Mouse (Mus musculus): ENCODE measurements around the gene Clspn. TPM values are rescaled to one million over a fixed set of nuclear protein-coding genes. Genes with fewer than 3 reads are reported as not detected.

Gene Clspn
- 3.4 and 3.9 TPM in 2 replicates for polyA plus RNA-seq (2015; fragmentation: Nextera tagmentation; extraction: Ambion mirVana)

DNA sequence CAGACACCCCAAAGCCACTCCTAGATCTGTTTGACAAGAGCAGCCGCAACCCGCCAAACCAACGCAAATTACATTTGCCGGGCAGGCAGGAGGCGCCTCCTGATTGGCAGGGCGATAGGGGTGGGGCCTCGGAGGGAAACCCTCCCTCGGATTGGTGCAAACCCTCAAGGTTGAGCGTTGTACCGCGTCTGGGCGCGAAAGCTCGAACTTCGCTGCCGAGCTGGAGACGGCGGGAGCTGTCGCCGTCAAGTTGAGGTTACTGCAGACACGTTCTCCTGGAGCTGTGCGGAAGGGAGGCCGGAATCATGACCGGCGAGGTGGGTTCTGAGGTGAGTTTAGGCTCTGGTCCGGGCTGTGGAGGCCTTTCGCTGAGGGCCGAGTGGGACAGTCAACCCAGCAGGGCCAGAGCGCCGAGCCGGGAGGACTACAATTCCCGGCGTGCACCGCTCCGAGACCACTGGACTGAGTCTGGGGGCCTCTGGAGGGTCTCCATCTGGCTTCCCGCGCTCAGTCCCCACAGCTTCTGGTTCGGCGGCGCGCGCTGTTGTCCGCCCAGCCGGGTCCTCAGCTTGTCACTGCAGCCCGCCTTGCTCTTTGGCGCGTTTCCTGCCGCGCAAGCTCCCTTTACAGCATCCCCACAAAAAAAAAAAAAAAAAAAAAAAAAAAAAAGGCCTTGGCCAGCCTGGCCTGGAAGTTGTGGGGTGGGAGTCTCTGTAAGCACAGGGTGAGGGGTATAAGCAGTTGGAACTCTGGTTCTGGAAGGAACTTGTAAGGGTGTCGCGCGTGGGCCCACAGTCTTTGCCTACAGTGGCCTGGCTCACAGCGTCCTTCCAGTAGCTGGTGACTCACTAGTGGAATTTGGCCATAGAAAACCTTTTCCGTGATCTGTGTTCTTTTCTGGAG is at the start of gene Clspn:
Gene Clspn, plus strand, starts transcription at position 127 of the 903 bp plus-strand sequence.
- Histone ChIP-seq H3K4me2 (ENCODE audit: low read length) (peak within 1 kb of the TSS; percentile 90), H3K9me3 (replicated peaks; ENCODE audit: control insufficient read depth, low read length, poor library complexity, severe bottlenecking) (no peaks in the 10 kb centered on the region), H3K4me3 (ENCODE audit: low read depth, low read length) (peak within 1 kb of the TSS; percentile 76), H3K36me3 (ENCODE audit: control insufficient read depth, insufficient read depth, low read length) (no peaks in the 10 kb centered on the region), H3K27me3 (ENCODE audit: control insufficient read depth, insufficient read depth, low read depth, low read length) (no peaks in the 10 kb centered on the region), H3K27ac (ENCODE audit: low read length) (no peak within 1 kb of the TSS), H3K9ac (ENCODE audit: low read depth, low read length) (peak within 1 kb of the TSS; percentile 32), H3K4me1 (ENCODE audit: control insufficient read depth, insufficient read depth, low read length) (peaks cover 7% of the 10 kb centered on the region)
- ATAC-seq: peak; percentile 96
- under 1% methylated on average over 54 of the region's 54 CpGs for WGBS

DNA sequence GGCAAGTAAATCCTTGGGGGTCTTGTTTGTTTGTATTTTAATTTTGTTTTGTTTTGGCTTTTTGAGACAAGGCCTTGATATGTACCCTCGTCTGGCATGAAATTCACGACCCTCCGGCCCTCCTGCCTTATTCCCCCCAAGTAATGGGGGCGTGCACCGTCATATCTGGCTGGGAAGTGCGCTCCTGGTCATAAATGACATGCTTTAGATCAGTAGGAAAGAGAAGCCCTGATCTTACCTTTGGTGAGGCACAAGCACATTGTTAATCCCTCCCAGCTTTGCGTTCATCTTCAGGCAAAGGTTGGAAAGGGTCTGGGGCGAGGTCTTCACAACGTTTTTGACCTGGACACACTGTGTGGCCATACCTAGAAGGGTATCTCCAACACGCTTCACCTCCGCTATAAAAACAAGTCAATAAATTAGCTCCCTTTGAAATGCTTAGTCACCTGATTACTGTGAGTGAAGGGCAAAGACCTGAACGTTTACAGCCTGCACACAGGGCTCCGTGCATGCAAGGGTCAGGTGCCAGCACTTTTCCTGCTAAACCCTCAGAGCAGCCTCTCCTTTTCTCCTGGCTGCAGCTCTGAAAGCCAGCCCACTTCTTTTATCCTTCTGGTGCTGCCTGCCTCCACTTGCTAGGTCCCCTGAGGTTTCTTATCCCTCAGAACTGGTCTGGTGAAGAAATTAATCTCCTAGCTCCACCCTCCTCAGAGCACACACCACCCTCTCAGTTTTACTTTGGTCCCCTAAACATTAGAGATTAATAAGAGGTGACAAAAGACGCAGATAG is 48.4 kb upstream of the Clspn start:
- Histone ChIP-seq H3K27me3 (ENCODE audit: control insufficient read depth, insufficient read depth, low read depth, low read length) (no peaks in the 10 kb centered on the region), H3K4me1 (ENCODE audit: control insufficient read depth, insufficient read depth, low read length) (no peaks in the 10 kb centered on the region), H3K9ac (ENCODE audit: low read depth, low read length) (no peak overlapping the region), H3K4me3 (ENCODE audit: low read depth, low read length) (no peak overlapping the region), H3K36me3 (ENCODE audit: control insufficient read depth, insufficient read depth, low read length) (peaks cover 49% of the 10 kb centered on the region), H3K9me3 (replicated peaks; ENCODE audit: control insufficient read depth, low read length, poor library complexity, severe bottlenecking) (no peaks in the 10 kb centered on the region), H3K4me2 (ENCODE audit: low read length) (no peak overlapping the region), H3K27ac (ENCODE audit: low read length) (no peak overlapping the region)
- WGBS: 80% methylated on average over 14 of the region's 14 CpGs
- no peak for ATAC-seq

DNA sequence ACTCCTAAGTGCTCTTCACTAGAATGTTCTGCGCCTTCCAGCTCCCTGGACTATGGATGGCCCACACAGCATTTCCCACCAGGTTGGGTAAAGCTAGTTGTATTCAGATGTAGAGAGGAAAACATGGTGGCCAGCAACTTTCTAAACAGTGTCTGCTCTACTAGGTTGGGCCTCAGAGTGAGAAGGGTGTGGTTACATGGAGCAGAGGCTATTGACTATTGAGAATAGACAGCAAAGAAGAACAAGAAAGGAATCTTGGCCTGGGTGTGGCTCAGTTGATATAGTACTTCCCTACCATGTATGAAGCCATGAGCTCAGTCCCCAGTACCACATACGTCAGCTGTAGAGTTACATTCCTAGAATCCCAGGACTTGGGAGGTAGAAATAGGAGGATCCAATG is 47.7 kb upstream of the Clspn start:
- Histone ChIP-seq H3K27me3 (ENCODE audit: control insufficient read depth, insufficient read depth, low read depth, low read length) (no peaks in the 10 kb centered on the region), H3K27ac (ENCODE audit: low read length) (no peak overlapping the region), H3K9ac (ENCODE audit: low read depth, low read length) (no peak overlapping the region), H3K4me1 (ENCODE audit: control insufficient read depth, insufficient read depth, low read length) (no peaks in the 10 kb centered on the region), H3K9me3 (replicated peaks; ENCODE audit: control insufficient read depth, low read length, poor library complexity, severe bottlenecking) (no peaks in the 10 kb centered on the region), H3K4me3 (ENCODE audit: low read depth, low read length) (no peak overlapping the region), H3K4me2 (ENCODE audit: low read length) (no peak overlapping the region), H3K36me3 (ENCODE audit: control insufficient read depth, insufficient read depth, low read length) (peaks cover 45% of the 10 kb centered on the region)
- no peak for ATAC-seq
- WGBS: 99% methylated on average over 2 of the region's 2 CpGs

DNA sequence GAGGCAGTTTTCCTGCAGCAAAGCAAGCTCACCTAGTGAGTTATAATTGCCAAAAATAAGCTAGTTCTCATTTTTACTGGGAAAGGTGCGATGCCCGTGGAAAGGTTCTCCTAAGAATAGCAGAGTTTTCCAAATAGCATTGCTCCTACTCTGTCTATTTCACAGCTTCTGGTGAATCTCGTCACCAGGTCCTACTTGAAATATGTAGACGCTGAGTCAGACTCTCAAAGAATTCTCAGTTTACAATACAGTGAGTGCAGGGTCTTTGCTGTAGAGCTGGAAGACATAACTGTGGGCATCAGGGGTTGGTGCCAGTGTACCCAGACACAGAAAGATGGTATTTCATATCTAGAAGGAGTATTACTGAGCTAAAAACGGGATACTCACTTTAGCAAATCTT is 45.7 kb upstream of the Clspn start:
- Histone ChIP-seq H3K27me3 (ENCODE audit: control insufficient read depth, insufficient read depth, low read depth, low read length) (no peaks in the 10 kb centered on the region), H3K4me3 (ENCODE audit: low read depth, low read length) (no peak overlapping the region), H3K4me1 (ENCODE audit: control insufficient read depth, insufficient read depth, low read length) (no peaks in the 10 kb centered on the region), H3K9me3 (replicated peaks; ENCODE audit: control insufficient read depth, low read length, poor library complexity, severe bottlenecking) (no peaks in the 10 kb centered on the region), H3K36me3 (ENCODE audit: control insufficient read depth, insufficient read depth, low read length) (peaks cover 44% of the 10 kb centered on the region), H3K4me2 (ENCODE audit: low read length) (no peak overlapping the region), H3K27ac (ENCODE audit: low read length) (no peak overlapping the region), H3K9ac (ENCODE audit: low read depth, low read length) (no peak overlapping the region)
- no peak for ATAC-seq
- WGBS: 90% methylated on average over 5 of the region's 5 CpGs

DNA sequence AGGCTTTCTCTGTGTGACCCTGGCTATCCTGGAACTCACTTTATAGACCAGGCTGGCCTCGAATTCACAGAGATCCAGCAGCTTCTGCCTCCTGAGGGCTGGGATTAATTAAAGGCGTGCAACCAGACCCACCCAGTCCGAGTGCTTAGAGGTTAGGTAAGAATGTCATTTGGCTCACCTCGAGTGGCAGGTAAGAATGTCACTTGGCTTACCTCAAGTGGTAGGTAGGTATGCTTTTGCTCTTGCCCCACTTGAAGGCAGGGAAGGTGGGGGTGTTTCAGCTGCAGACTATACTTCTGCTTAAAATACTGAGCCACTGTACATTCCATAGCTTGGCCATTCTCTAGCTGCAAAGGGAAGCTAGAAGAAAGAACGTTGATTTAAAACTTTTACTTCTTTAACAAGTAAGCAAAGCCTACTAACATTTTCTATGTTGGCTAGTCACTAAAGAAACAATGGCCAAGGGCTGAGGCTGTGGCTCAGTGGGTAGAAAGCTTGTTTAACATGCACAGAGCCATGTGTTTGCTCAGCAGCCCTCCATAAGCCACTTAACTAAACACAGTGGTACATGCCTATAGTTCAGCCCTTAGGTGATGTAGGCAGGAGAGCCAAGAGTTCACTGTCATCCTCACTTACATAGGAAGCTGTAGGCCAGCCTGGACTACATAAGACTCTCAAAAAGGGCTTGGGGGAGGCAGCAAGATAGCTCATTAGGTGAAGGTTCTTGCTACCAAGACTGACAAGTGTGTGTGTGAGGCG is 44.2 kb upstream of the Clspn start:
- Histone ChIP-seq H3K9me3 (replicated peaks; ENCODE audit: control insufficient read depth, low read length, poor library complexity, severe bottlenecking) (no peaks in the 10 kb centered on the region), H3K27me3 (ENCODE audit: control insufficient read depth, insufficient read depth, low read depth, low read length) (no peaks in the 10 kb centered on the region), H3K4me3 (ENCODE audit: low read depth, low read length) (no peak overlapping the region), H3K27ac (ENCODE audit: low read length) (no peak overlapping the region), H3K36me3 (ENCODE audit: control insufficient read depth, insufficient read depth, low read length) (peaks cover 39% of the 10 kb centered on the region), H3K4me1 (ENCODE audit: control insufficient read depth, insufficient read depth, low read length) (no peaks in the 10 kb centered on the region), H3K4me2 (ENCODE audit: low read length) (no peak overlapping the region), H3K9ac (ENCODE audit: low read depth, low read length) (no peak overlapping the region)
- 89% methylated on average over 6 of the region's 6 CpGs for WGBS
- no peak for ATAC-seq

- H3K27me3 ChIP-seq (ENCODE audit: control insufficient read depth, insufficient read depth, low read depth, low read length): no peaks in the 10 kb centered on the region
- 93% methylated on average over 3 of the region's 3 CpGs for WGBS
- no peaks in the 10 kb centered on the region for H3K36me3 ChIP-seq (ENCODE audit: control insufficient read depth, insufficient read depth, low read length)
- H3K27ac ChIP-seq (ENCODE audit: low read length): no peak overlapping the region
- H3K9ac ChIP-seq (ENCODE audit: low read depth, low read length): no peak overlapping the region
- no peak for ATAC-seq
- no peak overlapping the region for H3K4me3 ChIP-seq (ENCODE audit: low read depth, low read length)
- no peak overlapping the region for H3K4me2 ChIP-seq (ENCODE audit: low read length)
- no peaks in the 10 kb centered on the region for H3K9me3 ChIP-seq (replicated peaks; ENCODE audit: control insufficient read depth, low read length, poor library complexity, severe bottlenecking)
- no peaks in the 10 kb centered on the region for H3K4me1 ChIP-seq (ENCODE audit: control insufficient read depth, insufficient read depth, low read length)
These were observed 30.6 kb upstream of the Clspn start for GRCm38 (mm10) chr4:126526164-126526563.

- Histone ChIP-seq H3K9ac (ENCODE audit: low read depth, low read length) (no peak overlapping the region), H3K4me1 (ENCODE audit: control insufficient read depth, insufficient read depth, low read length) (peaks cover 5% of the 10 kb centered on the region), H3K27me3 (ENCODE audit: control insufficient read depth, insufficient read depth, low read depth, low read length) (no peaks in the 10 kb centered on the region), H3K4me3 (ENCODE audit: low read depth, low read length) (no peak overlapping the region), H3K27ac (ENCODE audit: low read length) (no peak overlapping the region), H3K4me2 (ENCODE audit: low read length) (no peak overlapping the region), H3K9me3 (replicated peaks; ENCODE audit: control insufficient read depth, low read length, poor library complexity, severe bottlenecking) (no peaks in the 10 kb centered on the region), H3K36me3 (ENCODE audit: control insufficient read depth, insufficient read depth, low read length) (no peaks in the 10 kb centered on the region)
- ATAC-seq: no peak
- 92% methylated on average over 5 of the region's 5 CpGs for WGBS
These were observed 29.9 kb upstream of the Clspn start for GRCm38 (mm10) chr4:126526828-126527227.

- WGBS: 22% methylated on average over 5 of the region's 5 CpGs
- ATAC-seq: no peak
- H3K9me3 ChIP-seq (replicated peaks; ENCODE audit: control insufficient read depth, low read length, poor library complexity, severe bottlenecking): no peaks in the 10 kb centered on the region
- H3K4me3 ChIP-seq (ENCODE audit: low read depth, low read length): peak overlapping the region; percentile 97
- H3K9ac ChIP-seq (ENCODE audit: low read depth, low read length): peak overlapping the region; percentile 95
- H3K4me1 ChIP-seq (ENCODE audit: control insufficient read depth, insufficient read depth, low read length): peaks cover 13% of the 10 kb centered on the region
- H3K27ac ChIP-seq (ENCODE audit: low read length): no peak overlapping the region; the same call in 1 of the 2 replicates
- H3K4me2 ChIP-seq (ENCODE audit: low read length): peak overlapping the region; percentile 83
- no peaks in the 10 kb centered on the region for H3K27me3 ChIP-seq (ENCODE audit: control insufficient read depth, insufficient read depth, low read depth, low read length)
- no peaks in the 10 kb centered on the region for H3K36me3 ChIP-seq (ENCODE audit: control insufficient read depth, insufficient read depth, low read length)
These were observed 24.4 kb upstream of the Clspn start for GRCm38 (mm10) chr4:126532292-126532691.
